Mouse (Mus musculus): ENCODE measurements around the gene Kctd18.
"Not testable (repeated sequence)": the region's sequence is repeated elsewhere in the genome, so short reads cannot be mapped to it uniquely, and the experiment has no call there.

Gene Kctd18

DNA sequence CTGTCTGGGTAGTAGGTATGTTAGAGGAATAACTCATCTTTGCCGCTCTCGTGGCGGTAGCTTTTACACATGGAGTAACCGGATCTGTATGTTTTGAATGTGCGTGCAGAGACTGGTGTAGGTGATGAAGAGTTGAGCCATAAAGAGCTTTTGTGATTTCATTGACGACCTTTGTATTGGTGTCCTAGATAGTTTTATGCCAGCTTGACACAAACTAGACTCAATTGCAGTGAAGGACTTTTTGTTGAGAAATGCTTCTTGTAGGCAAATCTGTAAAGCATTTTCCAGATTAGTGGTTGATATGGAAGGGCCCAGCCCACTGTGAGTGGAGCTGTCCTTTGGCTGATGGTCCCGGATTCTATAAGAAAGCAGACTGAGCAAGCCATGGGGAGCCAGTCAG lies at the start of gene Kctd18:
Kctd18 (minus strand) TSS at position 101 of the 400 bp plus-strand sequence.
- DNase-seq: no peak

DNA sequence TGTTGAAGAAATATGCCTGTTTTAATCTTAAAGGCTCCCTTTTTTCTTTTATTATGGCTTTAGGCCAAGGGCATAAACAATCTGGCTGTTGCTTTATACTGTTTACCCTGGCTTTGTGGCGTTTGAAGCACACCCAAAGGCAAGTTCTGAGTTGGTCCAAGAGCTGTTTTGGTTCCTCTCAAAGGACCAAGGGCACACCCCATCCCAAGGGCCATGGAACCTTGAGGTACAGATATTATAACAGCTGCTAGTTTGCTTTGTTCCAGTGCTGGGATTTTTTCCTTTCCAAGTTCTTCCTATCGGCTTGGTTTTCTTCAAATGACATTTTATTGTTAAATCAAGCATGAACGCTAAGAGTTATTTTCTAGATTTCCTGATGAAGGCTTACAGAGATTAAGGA lies 46.9 kb upstream of the Kctd18 start:
- DNase-seq: no peak

DNA sequence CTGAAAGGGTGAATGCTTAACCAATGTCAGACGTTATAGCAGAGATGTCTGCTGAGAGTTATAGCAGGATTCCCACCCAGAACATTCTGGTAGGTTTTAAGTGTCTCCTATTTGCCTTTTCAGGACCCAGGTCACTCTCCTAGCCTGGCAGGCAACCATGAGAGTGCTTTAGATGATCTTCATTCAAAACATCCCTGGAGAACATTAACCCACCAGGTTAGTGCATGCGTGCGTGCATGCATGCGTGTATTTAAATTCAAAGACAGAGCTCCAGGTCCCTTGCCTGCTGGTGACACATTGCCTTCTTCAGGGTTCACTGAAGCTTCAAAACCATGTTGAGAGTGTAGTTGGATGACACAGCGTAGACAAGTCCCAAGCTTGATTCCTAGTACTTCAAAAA lies 46.4 kb upstream of the Kctd18 start:
- no peak for DNase-seq

DNA sequence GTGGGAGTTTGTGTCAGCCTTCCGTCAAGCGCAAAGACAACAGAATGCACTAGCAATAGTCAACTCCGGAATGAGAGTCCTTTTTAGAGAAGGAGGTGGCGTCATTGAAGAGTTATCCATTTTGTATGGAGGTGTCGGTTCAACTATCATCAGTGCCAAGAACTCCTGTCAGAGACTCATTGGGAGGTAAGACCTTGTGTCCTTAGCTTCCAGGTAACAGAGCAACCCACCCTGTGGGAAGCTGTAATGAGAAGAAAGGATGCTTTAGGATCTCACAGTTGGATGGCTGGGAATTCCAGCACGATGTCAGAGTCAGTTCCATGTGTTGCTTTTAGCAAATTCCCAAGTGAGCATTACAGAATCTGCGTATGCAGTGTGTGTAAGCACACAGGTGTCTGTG lies 43.4 kb upstream of the Kctd18 start:
- DNase-seq: no peak

DNA sequence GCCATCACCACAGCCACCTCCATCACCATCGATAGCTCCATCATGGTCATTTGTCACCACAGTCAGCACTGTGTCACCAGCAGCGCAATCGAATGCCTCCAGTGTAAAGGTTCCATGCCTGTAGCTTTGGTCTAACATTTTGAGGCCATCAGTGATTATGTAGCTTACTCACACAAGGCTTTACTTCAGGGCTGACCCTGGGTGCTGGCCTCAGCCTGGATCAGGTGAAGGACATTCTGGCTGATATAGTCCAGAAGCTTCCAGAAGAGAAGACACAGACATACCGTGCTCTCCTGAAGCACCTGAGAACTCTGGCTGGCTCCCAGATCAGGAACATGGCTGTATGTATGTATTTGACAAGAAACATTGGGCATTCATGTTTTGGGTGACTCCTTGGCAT lies 40.1 kb upstream of the Kctd18 start:
- DNase-seq: no peak

DNA sequence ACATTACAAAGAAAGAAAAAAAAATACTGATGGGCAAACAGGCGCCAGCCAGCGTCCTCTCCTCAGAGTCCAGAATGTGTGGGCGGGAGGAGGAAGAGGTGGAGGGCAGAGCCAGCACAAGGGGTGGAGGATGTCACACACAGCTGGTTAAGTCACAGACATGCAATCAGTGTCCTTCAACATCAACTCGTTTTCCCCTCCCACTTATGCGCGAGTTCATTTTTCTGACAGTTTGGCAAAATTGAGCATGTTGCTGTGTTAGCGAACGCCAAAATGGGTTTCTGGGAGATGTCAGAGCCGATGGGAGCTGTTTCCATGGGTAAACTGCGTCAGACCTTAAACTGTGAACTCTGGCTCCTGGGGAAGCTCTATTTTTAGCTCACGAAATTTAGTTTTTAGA lies 38.2 kb upstream of the Kctd18 start:
- DNase-seq: no peak

DNA sequence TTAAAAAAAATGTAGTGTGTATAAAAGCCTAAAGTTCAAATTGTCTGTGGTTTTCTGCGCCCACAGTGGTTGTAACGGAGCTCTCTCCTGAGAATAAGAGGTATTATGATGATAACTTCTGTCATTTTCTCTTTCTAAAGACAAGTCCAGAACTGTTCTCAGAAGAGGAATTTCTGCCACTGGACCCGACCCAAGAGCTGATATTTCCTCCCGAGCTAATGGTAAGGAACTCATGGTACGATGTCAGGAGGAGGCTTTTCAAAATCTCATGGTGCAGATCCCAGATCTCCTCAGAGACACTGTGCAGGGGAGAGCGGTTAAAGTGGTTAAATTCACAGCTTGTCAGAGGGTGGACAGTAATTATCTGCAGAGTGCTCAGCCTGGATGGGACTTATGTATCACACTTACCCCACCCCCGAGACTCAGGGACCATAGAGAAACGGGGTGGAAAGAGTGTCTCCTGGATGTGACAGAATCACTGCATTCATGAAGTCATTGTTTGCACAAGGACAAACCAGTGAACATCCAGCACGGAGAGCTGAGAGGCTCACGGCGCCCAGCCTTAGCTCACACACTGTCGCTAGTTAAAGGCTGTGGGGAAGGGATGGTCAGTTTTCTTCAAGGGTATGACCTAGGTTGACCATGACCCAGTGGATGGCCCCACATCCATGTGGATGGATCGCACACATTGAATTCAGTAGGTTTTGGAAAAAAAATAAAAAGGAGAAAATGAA lies 37.5 kb upstream of the Kctd18 start:
- DNase-seq: no peak

DNA sequence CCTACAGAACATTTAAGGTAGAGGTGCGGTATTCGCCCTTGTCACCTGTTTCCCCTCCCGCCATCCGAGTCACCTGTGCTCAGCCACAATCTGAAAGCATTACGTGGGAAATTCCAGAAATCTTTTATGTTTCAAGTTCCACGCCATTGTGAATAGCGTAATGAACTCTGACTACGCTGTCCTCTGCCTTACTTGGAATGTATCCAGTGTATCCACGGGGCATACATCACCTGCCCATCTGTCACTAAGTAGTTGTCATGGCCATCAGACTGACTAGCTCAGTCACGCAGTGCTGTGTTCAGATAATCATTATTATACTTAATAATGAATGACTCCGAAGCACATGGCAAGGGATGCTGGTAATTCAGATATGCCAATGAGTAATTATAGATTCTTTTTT lies 36.8 kb upstream of the Kctd18 start:
- DNase-seq: no peak

DNA sequence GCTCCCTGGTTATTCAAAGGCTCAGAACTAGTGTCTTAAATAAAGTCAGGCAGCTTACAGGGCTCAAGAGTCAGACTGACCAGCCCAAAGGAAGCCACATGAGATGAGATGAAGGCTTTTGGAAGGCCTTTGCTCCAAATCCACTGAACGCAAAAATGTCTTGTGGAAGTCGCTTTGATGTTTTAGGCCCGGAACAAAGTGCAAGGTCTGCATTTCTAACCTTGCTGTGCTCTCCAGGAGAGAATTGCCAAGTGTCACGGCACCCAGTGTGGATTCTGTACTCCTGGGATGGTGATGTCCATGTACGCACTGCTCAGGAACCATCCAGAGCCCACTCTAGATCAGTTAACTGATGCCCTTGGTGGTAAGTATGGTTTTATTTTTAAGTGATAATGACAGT lies 30.4 kb upstream of the Kctd18 start:
- DNase-seq: no peak

DNA sequence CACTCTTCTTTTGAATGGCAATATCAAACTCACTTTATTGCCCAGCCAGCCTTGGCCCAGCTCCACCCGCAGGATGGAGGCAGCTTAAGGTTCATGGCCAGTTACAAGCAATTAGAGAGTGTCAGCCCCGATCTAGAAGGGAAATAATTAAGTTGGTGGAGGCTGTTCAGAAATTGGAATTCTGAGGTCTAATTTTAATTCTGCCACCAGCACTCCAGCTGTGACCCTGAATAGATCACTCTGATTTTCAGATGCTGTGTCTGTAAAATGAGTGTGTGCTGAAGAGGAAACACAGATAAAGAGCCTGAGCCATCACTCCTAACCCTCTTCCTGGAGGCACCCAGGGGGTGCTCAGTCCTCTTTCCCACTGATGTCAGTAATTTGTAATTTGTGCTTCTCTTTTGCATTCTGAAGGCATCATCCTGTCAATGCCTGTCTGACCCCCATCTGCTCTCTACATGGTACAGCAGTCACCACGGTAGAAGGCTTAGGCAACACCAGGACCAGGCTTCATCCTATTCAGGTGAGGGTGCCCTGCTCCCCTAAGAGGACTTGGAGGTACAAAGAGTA lies 28.1 kb upstream of the Kctd18 start:
- no peak for DNase-seq

DNA sequence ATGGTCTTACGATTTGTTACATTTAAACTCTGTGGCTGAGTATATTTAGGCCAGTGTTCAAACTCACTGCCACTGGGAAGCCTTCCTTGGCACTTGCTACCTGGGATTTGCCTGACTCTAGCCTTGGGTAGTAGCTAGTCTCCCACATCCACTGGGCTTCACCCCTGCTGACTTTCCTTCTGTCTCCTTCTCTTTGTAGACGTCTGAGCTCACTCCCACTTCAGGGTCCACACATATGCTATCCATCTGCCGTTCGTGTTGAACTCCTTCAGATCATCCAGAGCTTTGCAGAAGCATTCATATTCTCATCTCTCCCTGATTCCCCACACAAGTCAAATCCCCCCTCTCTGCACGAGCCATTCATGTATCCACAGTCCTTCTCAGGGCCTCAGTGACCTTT lies 26.8 kb upstream of the Kctd18 start:
- DNase-seq: no peak

DNA sequence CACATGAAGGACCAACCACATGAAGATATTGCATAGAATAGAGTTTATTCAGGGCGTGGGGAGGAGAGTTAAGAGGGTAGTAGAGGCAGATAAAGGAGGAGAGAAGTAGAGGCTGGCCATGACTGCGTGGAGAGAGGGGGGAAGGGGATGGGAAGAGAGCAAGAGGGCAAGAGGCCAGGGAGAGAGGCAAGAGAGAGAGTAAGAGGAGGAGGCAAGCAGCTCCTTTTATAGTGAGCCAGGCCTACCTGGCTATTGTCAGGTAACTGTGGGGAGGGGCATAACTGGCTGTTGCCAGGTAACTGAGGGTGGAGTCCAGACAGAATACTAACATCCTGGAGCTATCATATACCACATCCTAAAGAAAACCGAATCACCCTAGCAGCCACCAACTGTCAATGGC lies 26.3 kb upstream of the Kctd18 start:
- DNase-seq: no peak

DNA sequence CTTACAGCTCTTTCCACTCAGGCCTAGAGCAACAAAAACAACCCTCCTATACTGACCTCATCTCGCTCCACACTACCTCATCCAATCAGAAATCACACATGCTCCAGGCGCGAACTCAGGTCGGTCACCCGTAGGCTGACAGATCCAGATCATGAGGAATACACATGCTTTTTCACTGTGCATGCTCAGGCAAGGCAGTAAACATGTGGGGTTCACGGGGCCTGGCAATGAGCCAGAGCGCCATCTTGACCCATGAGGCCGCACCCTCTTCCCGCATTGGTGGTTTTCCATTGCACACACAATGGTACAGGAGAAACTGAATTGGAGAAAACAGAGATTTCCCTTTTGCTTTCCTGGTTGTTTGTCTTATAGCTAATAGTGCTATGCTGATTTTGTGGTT lies 18.6 kb upstream of the Kctd18 start:
- not testable (repeated sequence) for DNase-seq

DNA sequence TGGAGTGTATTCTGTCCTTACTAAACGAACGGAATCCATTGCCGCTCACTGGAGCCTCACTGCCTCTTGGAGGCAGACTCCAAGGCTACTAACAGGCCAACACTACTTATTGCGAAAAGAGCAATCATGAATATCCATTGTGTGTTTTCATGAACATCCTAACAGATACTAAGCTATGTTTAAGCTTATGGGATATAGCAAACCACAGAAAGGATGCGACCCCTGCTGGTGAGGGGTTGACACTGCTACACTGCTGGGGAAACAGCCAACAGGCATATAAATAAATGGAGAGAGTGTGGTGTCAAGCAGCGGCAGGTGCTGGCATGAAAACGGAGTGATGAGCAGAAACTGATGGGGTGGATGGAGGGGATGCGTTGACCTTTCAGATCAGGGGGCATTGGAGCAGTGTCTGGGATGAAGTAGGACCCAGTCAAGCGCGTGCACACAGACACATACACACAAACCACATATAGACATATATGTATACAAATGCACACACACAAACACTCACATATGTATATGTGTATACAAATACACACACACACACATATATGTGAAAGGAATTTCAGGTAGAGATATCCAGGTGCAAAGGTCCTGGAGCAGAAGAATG lies 12.5 kb upstream of the Kctd18 start:
- DNase-seq: peak; percentile 75

DNA sequence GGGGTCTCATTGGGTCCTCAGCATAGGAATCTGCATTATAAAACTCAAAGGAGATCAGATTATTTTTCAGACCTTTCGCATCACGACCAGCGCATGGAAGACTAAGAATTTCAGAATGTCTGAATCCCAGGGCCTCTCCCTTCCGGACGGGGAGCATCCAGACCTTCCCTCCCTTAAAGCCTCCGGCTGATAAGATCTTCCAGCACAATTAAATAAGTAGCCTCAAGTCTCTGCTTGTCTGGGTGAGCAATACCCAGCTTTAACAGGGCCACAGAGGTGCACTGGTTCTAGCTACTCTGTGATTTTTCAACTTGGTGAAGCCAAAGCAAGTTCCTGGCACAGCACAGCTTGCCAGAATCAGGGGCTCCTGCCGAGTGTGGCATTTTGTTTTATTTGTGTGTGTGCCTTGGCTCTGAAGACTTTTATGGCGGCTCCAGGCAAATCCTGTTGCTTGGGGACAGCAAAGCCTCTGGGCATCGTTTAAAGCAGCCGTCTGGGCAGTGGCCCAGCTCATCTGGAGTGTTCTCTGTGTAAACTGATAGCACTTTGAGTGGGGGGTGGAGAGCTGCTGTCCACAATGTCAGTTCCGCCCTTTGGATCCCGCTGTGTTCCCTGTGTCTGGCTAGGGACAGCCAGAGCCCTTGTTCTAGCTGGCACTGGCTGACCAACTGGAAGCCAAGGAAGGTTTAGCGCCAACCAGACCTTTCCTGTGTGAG lies 11.6 kb upstream of the Kctd18 start:
- DNase-seq: peak; percentile 18

DNA sequence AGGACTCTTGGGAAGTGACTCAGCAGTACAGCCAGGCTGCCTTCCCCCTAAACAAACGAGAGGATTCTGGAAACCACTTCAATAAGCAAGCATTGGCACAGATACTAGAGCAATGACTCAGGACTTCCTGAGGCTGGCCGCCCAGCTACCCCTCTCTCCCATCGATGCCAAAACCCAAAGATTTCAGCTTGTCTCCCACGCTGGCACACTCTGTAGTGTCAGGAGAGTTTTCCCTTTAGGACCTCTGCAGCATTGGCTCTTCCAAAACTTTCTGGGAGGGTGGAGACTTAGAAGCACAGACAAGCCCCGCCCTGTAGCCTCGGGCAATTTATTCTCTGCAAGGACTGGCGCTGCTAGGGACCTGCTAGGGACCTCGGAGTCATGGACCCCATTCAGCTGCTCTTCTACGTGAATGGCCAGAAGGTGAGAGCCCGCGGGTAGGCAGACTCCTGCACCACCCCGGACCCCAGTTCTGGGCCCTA lies 10.9 kb upstream of the Kctd18 start, which contains the start of gene Aox1:
Aox1 (plus strand) TSS at position 296 of the 482 bp plus-strand sequence.
- DNase-seq: peak; percentile 54

DNA sequence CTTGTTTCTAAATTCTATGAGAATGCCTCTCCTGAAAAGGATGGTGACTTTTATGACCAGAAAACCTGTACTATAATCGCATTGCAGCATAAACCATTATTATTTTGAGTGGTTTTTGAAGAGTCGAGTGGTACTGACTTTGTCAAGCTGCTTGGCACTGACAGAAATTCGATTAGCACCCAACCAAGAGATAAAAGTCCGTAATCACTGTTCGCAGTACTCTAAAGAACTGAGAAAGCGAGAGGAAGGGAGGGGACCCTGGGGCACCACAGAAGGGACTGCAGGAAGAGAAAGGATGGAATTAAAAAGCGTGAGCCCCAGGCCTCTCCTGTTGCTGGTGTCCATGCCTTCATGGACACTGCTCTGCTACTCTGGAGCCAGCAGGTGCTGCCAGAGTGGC lies 9.0 kb upstream of the Kctd18 start:
- DNase-seq: peak; percentile 13

DNA sequence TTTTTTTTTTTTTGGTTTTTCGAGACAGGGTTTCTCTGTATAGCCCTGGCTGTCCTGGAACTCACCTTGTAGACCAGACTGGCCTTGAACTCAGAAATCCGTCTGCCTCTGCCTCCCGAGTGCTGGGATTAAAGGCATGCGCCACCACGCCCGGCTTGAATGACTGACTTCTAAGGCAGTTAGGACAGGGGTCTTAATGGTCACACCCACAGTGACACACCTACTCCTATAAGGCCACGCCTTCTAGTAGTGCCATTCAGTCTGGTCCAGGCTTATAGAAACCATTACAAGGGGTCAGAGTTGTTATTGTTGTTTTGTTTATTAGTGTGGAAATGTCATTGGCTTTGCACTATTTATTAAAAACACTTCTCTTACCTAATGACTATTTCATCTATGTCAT lies 12.4 kb downstream of the Kctd18 start:
- DNase-seq: not testable (repeated sequence)

DNA sequence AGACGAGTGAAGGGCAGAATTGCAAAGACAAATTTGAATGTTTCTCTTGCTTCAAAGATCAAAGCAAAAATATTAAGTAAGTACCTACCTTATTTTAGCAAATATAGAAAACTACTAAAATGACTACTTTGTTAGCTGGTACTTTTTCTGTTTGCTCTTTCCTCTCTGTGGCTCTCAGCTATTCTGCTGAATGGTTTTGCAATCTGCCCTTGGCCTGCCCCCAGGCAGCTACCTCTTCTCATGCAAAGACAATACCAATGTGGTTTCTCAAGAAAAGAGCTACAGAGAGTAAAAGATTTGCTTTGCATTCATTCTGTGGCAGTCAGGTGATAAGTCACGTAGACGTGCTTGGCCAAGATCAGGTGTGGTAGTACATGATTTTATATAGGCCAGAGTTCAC lies 20.6 kb downstream of the Kctd18 start:
- DNase-seq: no peak

DNA sequence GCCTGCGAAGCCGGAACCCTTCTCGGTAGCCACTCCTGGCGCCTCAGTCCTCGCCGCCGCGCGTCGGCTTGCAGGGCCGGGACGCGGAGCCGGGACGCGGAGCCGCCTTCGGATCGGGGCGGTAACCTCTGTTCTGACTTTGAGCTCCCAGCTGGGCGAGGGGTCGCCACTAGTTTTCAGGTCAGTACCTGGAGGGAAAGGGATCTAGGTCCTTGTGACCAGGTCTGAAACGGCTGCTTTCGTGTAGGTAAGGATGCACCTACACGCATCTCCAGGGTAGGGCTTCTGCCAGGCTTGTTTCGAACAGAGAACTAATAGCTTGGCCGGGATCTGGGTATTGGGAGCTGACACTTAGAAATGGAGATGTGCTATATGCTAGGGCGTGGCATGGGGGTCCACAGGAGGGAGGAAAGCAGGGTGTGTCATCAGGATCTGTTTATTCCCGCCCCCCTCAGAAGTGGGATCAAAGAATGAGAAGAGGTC lies 22.6 kb downstream of the Kctd18 start:
- DNase-seq: no peak

DNA sequence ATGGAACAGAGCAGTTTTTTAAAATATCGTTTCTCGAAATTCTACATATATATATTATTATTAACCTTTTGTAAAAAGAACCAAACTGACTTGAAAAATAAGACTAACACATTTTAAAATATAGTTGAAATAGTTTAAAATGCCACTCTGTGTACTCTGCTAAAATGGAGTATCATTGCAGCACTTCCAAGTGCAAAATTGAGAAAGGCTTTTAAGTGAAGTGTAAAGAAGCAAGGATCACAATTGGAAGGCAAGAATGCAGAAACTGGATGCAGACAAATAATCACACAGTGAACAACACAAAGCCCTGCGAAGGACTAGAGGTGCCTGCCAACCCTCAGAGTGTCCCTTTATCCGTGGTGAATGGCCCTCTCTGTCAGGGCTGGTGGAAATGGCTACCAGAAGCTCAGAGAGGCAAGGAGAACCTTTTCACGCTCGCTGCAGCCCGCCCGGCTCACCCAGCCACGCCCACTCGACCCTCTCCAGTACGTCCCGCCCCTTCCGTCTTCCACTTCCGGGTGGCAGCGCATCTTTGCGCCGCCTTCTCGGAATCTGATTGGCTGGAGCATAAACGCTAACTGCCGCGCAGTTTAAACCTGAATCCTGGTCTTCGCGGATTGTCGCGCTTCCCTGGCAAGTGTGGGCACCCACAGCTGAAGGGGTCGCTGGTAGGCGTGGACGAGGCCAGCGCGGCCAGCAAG lies 23.2 kb downstream of the Kctd18 start, which contains the start of gene Sgo2a:
Sgo2a (plus strand) TSS at position 540 of the 701 bp plus-strand sequence.
- DNase-seq: peak; percentile 97

DNA sequence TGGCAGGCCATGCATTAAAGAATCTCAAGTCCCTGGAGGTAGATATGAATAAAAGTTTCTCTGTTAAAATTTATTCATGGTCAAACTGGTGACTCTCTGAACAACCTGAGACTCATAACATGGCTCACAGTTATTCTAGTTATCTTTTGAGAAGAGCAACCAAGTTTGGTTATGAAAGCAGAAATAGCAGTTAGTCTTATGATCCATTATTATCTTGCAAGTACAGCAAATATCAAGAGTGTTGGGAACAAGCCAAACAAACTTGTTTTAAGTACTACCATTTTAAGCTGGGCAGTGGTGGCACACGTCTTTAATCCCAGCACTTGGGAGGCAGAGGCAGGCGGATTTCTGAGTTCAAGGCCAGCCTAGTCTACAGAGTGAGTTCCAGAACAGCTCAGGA lies 27.5 kb downstream of the Kctd18 start:
- DNase-seq: no peak
